Mouse (Mus musculus) midbrain, embryonic 11.5 days (tissue): ENCODE measurements around the gene Agfg2. TPM values are rescaled to one million over a fixed set of nuclear protein-coding genes. Genes with fewer than 3 reads are reported as not detected.
"Not testable (repeated sequence)": the region's sequence is repeated elsewhere in the genome, so short reads cannot be mapped to it uniquely, and the experiment has no call there.

ENCODE experiments used
- ATAC-seq: fragments of 200-750 bp; cut with Nextera tagmentation; 2 replicates; pipeline ENCODE4 v1.8.0; 2017; ENCODE audit warnings: moderate TSS enrichment, moderate library complexity; ENCODE audit not compliant: low FRiP score
- DNase-seq: peaks from one replicate; pipeline ENCODE4 v3.0.0; 2015; ENCODE audit warnings: low spot score; ENCODE audit errors: missing footprints
- H3K27ac ChIP-seq: fragments of 300-500 bp; sonication (generic); 2 replicates; pipeline ENCODE4 v1.5.1; 2014; ENCODE audit warnings: low read depth, low read length
- H3K27me3 ChIP-seq: fragments of 300-500 bp; sonication (generic); 2 replicates; pipeline ENCODE4 v1.6.1; 2014; ENCODE audit warnings: mild to moderate bottlenecking, low read length, moderate library complexity, mixed read lengths; ENCODE audit not compliant: control insufficient read depth, insufficient read depth
- H3K36me3 ChIP-seq: fragments of 300-500 bp; sonication (generic); 2 replicates; pipeline ENCODE4 v1.6.1; 2014; ENCODE audit warnings: mild to moderate bottlenecking, low read length, moderate library complexity, mixed read lengths; ENCODE audit not compliant: control insufficient read depth, insufficient read depth
- H3K4me1 ChIP-seq: fragments of 300-500 bp; sonication (generic); 2 replicates; pipeline ENCODE4 v1.6.1; 2014; ENCODE audit warnings: low read length; ENCODE audit not compliant: control insufficient read depth, insufficient read depth
- H3K4me2 ChIP-seq: fragments of 300-500 bp; sonication (generic); 2 replicates; pipeline ENCODE4 v1.6.1; 2014; ENCODE audit warnings: mild to moderate bottlenecking, moderate library complexity
- H3K4me3 ChIP-seq: fragments of 300-500 bp; sonication (generic); 2 replicates; pipeline ENCODE4 v1.5.1; 2014; ENCODE audit warnings: low read depth, low read length
- H3K9ac ChIP-seq: fragments of 300-500 bp; sonication (generic); 2 replicates; pipeline ENCODE4 v1.6.1; 2014; ENCODE audit warnings: low read length
- H3K9me3 ChIP-seq: fragments of 300-500 bp; sonication (generic); 2 replicates; pipeline ENCODE4 v1.6.1; 2016; ENCODE audit warnings: low read length; ENCODE audit not compliant: control insufficient read depth
- WGBS: fragments of 180-500 bp; shearing (Covaris S2); extraction: QIAGEN DNeasy Blood & Tissue Kit; methylation state at CpG from one replicate; pipeline ENCODE4 v1.1.7; 2014; 5-methylcytosine and 5-hydroxymethylcytosine counted together
- polyA plus RNA-seq: library from polyadenylated mRNA; unstranded; fragments of >200 nt; fragmentation: Nextera tagmentation; extraction: Ambion mirVana; gene quantifications from 2 replicates; pipeline ENCODE4 v1.2.1, GENCODE M21; 2014

Agfg2 gene
- polyA plus RNA-seq, 1 experiment from 2014 or later = 14.9 TPM

DNA sequence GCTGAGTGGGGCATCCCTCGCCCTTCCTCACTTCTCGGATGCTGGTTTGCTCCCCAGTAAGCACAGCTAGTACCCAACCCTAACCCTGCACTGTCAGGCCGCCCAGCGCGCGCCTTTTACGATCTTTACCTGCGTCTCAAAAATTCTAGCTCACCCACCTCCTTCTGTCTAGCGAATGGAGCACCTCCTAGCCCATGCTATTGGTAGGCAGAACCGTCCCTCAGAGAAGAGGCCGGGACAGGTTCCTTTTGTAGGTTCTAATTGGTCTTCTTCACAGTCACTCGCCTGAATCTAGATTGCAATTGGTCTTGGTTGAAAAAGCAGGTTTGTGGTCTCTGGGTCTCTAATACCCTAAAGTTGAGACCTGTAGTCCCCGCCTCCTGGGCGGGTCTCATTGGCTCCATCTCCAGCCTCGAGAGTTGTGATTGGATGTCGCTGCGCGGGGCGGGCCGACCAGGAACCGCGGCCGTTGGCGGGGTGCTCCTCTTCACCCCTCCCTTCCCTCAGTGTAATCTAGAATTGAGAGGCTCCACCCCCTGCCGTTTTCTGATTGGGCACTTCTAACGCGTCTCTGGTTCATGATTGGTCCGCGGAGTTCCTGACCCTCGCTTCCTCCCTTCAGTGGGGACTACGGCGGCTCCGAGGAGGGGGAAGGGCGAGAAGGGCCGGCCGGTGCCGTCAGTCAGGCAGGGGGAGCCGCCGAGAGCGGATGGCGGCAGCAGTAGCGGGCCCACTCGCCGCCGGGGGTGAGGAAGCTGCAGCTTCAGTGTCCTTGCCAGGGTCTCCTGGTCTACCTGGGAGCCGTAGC is 55.8 kb downstream of the Agfg2 start, which contains the start of the genes Fbxo24, Lrch4 and Gm20605:
Gene Fbxo24, minus strand, starts transcription at position 505 of the 808 bp plus-strand sequence.
Gene Lrch4, plus strand, starts transcription at position 624 of the 808 bp plus-strand sequence.
Gene Gm20605, plus strand, starts transcription at position 678 of the 808 bp plus-strand sequence.
- peaks cover 20% of the 10 kb centered on the region for H3K4me1 ChIP-seq

DNA sequence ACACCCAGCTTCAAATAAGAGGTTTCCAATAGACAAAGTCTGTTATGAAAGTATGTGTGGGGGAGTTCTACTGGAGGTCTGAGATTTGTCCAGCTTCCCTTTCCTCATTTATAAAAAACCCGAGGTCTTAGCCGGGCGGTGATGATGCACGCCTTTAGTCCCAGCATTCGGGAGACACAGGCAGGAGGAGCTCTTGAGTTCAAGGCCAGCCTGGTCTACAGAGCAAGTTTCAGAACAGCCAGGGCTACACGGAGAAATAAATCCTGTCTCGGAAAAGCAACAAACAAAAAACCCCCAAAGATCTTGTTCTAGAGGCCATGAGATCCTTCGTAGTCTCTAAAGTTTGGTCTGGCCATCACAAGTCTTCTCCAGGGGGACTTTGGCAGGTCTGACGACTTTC is 56.5 kb downstream of the Agfg2 start:
- H3K4me2 ChIP-seq = peak overlapping the region; percentile 40
- peak overlapping the region; percentile 24 for H3K9ac ChIP-seq
- H3K4me3 ChIP-seq = peak overlapping the region; percentile 75
- peak overlapping the region; percentile 31; the same call in 1 of the 2 replicates for H3K27ac ChIP-seq
- no peaks in the 10 kb centered on the region for H3K9me3 ChIP-seq
- ATAC-seq (no peak), DNase-seq (no peak)
- no peaks in the 10 kb centered on the region for H3K27me3 ChIP-seq
- WGBS = 7% methylated on average over 9 of the region's 9 CpGs
- H3K4me1 ChIP-seq = peaks cover 20% of the 10 kb centered on the region
- no peaks in the 10 kb centered on the region for H3K36me3 ChIP-seq

More for the DNA sequence above, 55.8 kb downstream of the Agfg2 start, which contains the start of the genes Fbxo24, Lrch4 and Gm20605:
- DNase-seq (peak; percentile 99), ATAC-seq (peak; percentile 98)
- Histone ChIP-seq H3K27me3 (no peaks in the 10 kb centered on the region), H3K27ac (peak within 1 kb of the TSS; percentile 89), H3K4me2 (peak within 1 kb of the TSS; percentile 61), H3K4me3 (peak within 1 kb of the TSS; percentile 75), H3K9me3 (no peaks in the 10 kb centered on the region), H3K9ac (peak within 1 kb of the TSS; percentile 81), H3K36me3 (no peaks in the 10 kb centered on the region)
- under 1% methylated on average over 46 of the region's 46 CpGs for WGBS

DNA sequence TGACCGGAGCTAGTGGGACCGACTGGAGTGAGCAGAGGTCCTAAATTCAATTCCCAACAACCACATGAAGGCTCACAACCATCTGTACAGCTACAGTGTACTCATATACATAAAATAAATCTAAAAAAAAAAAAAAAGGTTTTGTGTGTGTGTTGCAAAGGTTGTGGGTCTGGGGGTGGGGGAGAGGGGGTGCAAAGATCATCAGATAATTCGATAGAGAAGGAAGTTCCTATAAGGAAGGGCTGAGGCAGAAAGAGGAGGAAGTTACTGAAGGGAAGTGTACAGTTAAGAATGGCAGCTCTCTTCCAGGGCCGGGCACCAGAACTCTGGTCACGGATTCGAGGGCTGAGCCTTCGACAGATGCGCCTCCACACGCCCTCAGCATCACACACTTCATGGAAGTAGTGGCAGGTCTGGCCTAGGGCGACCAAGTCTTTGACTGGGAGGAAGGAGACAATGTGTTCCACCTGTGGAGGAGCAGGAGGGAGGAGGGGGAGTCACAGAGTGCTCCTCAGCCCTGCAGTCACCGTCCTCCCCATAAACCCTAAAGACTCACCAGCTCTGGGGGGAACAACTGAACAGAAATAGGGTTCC is 60.5 kb downstream of the Agfg2 start:
- Histone ChIP-seq H3K4me1 (no peaks in the 10 kb centered on the region), H3K4me2 (no peak overlapping the region), H3K27me3 (no peaks in the 10 kb centered on the region), H3K9me3 (no peaks in the 10 kb centered on the region), H3K4me3 (no peak overlapping the region), H3K27ac (no peak overlapping the region), H3K36me3 (no peaks in the 10 kb centered on the region), H3K9ac (no peak overlapping the region)
- DNase-seq = no peak
- ATAC-seq = no peak
- 85% methylated on average over 11 of the region's 11 CpGs for WGBS

DNA sequence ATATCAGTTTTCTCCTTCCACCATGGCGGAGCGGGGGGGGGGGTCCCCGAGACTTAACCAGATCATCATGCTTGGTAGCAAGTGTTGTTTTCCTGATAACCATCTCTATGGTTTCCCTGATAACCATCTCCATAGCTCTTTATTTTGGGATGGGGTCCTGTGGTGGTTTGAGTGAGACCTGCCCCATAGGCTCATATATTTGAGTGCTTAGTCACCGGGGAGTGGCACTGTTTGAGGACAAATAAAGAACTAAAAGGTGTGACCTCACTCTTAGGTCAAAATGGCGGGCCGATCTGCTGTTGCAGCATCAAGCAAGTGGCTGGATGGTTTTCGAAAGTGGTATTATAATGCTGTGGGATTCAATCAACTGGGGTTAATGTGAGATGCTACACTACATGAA is 69.2 kb downstream of the Agfg2 start:
- Histone ChIP-seq H3K36me3 (no peaks in the 10 kb centered on the region), H3K4me2 (no peak overlapping the region), H3K4me1 (peaks cover 18% of the 10 kb centered on the region), H3K9me3 (no peaks in the 10 kb centered on the region), H3K9ac (no peak overlapping the region), H3K27ac (no peak overlapping the region), H3K4me3 (no peak overlapping the region), H3K27me3 (no peaks in the 10 kb centered on the region)
- WGBS = 91% methylated on average over 7 of the region's 7 CpGs
- DNase-seq (no peak), ATAC-seq (no peak)

DNA sequence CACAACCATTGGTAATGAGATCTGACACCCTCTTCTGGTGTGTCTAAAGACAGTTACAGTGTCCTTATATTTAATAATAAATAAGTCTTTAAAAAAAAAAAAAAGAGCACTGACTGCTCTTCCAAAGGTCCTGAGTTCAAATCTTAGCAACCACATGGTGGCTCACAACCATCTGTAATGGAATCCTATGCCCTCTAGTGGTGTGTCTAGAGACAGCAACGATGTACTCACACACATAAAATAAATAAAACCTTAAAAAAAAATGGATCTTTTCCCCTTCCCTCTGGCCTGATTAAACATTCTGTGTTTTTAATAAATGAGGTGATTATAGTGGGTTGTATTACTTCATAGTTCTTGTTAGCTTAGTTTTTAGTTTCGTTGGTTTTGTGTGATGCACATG is 69.6 kb downstream of the Agfg2 start:
- H3K27ac ChIP-seq, H3K4me3 ChIP-seq, DNase-seq, H3K9me3 ChIP-seq, H3K27me3 ChIP-seq, H3K4me2 ChIP-seq, H3K9ac ChIP-seq, ATAC-seq, H3K36me3 ChIP-seq: not testable (repeated sequence)
- WGBS = 89% methylated on average over 2 of the region's 2 CpGs
- peaks cover 21% of the 10 kb centered on the region for H3K4me1 ChIP-seq

DNA sequence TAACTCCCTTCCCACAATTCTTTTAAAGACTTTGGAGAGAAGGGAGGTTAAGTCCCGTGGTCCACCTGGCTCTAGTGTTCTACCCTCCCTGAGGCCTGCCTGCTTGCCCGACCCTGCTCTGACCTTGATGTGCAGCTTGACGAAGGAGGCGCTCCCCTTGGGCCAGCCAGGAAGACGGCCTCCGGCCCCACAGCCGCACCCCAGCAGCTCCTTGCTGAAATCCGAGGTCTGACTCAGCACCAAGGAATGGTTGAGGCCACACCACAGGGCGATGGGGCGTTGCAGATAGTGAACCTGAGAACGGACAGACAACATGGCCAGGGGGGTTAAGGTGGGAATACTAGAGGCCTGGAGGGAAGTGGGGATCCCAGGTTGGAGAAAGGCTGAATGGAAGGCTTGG is 71.0 kb downstream of the Agfg2 start, which contains the start of gene Pcolce:
Gene Pcolce, minus strand, starts transcription at position 235 of the 400 bp plus-strand sequence.
- H3K4me2 ChIP-seq = no peak within 1 kb of the TSS
- peak within 1 kb of the TSS; percentile 3; the same call in 1 of the 2 replicates for H3K9ac ChIP-seq
- DNase-seq (no peak), ATAC-seq (no peak)
- H3K27me3 ChIP-seq = no peaks in the 10 kb centered on the region; the same call in 1 of the 2 replicates
- no peak within 1 kb of the TSS; the same call in 1 of the 2 replicates for H3K27ac ChIP-seq
- 71% methylated on average over 11 of the region's 11 CpGs for WGBS
- H3K9me3 ChIP-seq = no peaks in the 10 kb centered on the region
- H3K4me1 ChIP-seq = peaks cover 22% of the 10 kb centered on the region
- no peak within 1 kb of the TSS for H3K4me3 ChIP-seq
- H3K36me3 ChIP-seq = no peaks in the 10 kb centered on the region

DNA sequence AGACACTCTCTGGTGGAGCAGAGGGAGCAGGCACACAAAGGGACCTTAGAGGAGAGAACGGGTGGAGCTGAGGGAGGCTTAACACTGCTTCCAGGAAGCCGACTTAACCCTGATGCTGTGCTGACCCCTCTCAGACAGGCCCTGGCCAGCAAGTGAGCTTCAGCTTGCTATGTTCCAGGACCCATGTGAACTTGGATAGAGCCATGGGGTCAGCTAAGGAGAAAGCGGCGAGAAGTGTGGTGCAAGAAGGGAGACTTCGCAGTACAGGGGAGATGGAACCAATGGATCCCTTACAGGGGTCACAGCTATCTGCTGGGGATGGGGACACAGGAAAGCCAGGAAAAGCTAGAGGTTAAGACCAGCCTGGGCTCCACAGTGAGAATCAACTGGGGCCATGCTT is 71.5 kb downstream of the Agfg2 start:
- Histone ChIP-seq H3K27ac (no peak overlapping the region; the same call in 1 of the 2 replicates), H3K9ac (peak overlapping the region; percentile 3; the same call in 1 of the 2 replicates), H3K27me3 (no peaks in the 10 kb centered on the region; the same call in 1 of the 2 replicates), H3K4me3 (no peak overlapping the region), H3K36me3 (no peaks in the 10 kb centered on the region), H3K4me2 (no peak overlapping the region), H3K9me3 (no peaks in the 10 kb centered on the region), H3K4me1 (peaks cover 26% of the 10 kb centered on the region)
- ATAC-seq (0 out of 2 replicates have a peak, but pooled peaks have one; percentile 15), DNase-seq (no peak)
- 69% methylated on average over 5 of the region's 5 CpGs for WGBS

DNA sequence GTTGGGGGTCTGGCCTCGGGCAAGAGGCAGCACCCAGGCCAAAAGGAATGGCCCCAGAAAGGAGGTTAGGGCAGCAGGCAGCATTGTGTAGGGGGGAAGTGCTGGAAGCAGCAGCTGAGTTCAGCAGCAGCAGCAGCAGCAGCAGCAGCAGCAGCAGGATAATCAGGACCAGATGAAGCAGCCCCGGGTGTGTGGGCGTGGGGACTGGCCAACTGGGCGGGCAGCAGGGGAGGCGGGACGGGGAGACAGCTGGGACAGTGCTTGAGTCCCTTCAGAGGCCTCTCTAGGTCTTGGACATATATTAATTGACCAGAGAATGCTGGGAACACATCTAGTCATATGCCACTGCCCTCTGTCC is 73.3 kb downstream of the Agfg2 start:
- DNase-seq (peak; percentile 87), ATAC-seq (0 out of 2 replicates have a peak, but pooled peaks have one; percentile 28)
- Histone ChIP-seq H3K9me3 (no peaks in the 10 kb centered on the region), H3K27ac (peak overlapping the region; percentile 40; the same call in 1 of the 2 replicates), H3K4me3 (no peak overlapping the region), H3K36me3 (no peaks in the 10 kb centered on the region), H3K9ac (peak overlapping the region; percentile 30), H3K27me3 (no peaks in the 10 kb centered on the region; the same call in 1 of the 2 replicates), H3K4me2 (peak overlapping the region; percentile 22; the same call in 1 of the 2 replicates), H3K4me1 (peaks cover 26% of the 10 kb centered on the region)
- 45% methylated on average over 6 of the region's 6 CpGs for WGBS
